Mouse (Mus musculus) hindbrain, postnatal 0 days (tissue): ENCODE data around the gene Cntn1. TPM values are rescaled to one million over a fixed set of nuclear protein-coding genes. Genes with fewer than 3 reads are reported as not detected.

Experiments used
- ATAC-seq: fragments of 200-750 bp; cut with Nextera tagmentation; 2 replicates; pipeline ENCODE4 v1.8.0; 2017; ENCODE audit warnings: mild to moderate bottlenecking, moderate TSS enrichment, moderate library complexity
- DNase-seq: peaks from one replicate; pipeline ENCODE4 v3.0.0-alpha.2; 2015; ENCODE audit warnings: low spot score
- H3K27ac ChIP-seq: fragments of 300-500 bp; sonication (generic); 2 replicates; pipeline ENCODE4 v1.5.1; 2014; ENCODE audit warnings: mild to moderate bottlenecking
- H3K27me3 ChIP-seq: fragments of 300-500 bp; sonication (generic); 2 replicates; pipeline ENCODE4 v1.6.1; 2014; ENCODE audit warnings: low read length, mixed read lengths; ENCODE audit not compliant: insufficient read depth
- H3K36me3 ChIP-seq: fragments of 300-500 bp; sonication (generic); 2 replicates; pipeline ENCODE4 v1.6.1; 2014; ENCODE audit warnings: low read length, mixed read lengths; ENCODE audit not compliant: insufficient read depth
- H3K4me1 ChIP-seq: fragments of 300-500 bp; sonication (generic); 2 replicates; pipeline ENCODE4 v1.6.1; 2014; ENCODE audit warnings: antibody characterized with exemption, low read length, mixed read lengths; ENCODE audit not compliant: insufficient read depth
- H3K4me2 ChIP-seq: fragments of 300-500 bp; sonication (generic); 2 replicates; pipeline ENCODE4 v1.6.1; 2014; ENCODE audit warnings: low read depth, mild to moderate bottlenecking, low read length, moderate library complexity, mixed read lengths
- H3K4me3 ChIP-seq: fragments of 300-500 bp; sonication (generic); 2 replicates; pipeline ENCODE4 v1.5.1; 2014; ENCODE audit warnings: low read length
- H3K9ac ChIP-seq: fragments of 300-500 bp; sonication (generic); replicated peaks from 2 replicates; pipeline ENCODE4 v1.6.1; 2014; ENCODE audit warnings: mild to moderate bottlenecking, low read length, moderate library complexity, mixed read lengths
- H3K9me3 ChIP-seq: fragments of 300-500 bp; sonication (generic); 2 replicates; pipeline ENCODE4 v1.6.1; 2016; ENCODE audit warnings: low read length, mixed read lengths
- CTCF ChIP-seq: IDR thresholded peaks from 2 replicates; pipeline ENCODE4 v1.5.1; 2016; ENCODE audit warnings: antibody characterized with exemption, control low read depth, low read depth
- WGBS: fragments of 180-500 bp; shearing (Covaris S2); extraction: QIAGEN DNeasy Blood & Tissue Kit; methylation state at CpG from one replicate; pipeline ENCODE4 v1.1.7; 2014; 5-methylcytosine and 5-hydroxymethylcytosine counted together
- polyA plus RNA-seq: library from polyadenylated mRNA; unstranded; fragments of >200 nt; fragmentation: Nextera tagmentation; extraction: Ambion mirVana; gene quantifications from 2 replicates; pipeline ENCODE4 v1.2.1, GENCODE M21; 2015
- total RNA-seq: library from RNA; depleted of rRNA; stranded (reverse); fragments of >200 nt; gene quantifications from 2 replicates; pipeline ENCODE4 v1.2.3, GENCODE M21; 2014; rRNA removed

The Cntn1 gene
- total RNA-seq (284 TPM in 2 replicates), polyA plus RNA-seq (159 and 166 TPM in 2 replicates)

DNA sequence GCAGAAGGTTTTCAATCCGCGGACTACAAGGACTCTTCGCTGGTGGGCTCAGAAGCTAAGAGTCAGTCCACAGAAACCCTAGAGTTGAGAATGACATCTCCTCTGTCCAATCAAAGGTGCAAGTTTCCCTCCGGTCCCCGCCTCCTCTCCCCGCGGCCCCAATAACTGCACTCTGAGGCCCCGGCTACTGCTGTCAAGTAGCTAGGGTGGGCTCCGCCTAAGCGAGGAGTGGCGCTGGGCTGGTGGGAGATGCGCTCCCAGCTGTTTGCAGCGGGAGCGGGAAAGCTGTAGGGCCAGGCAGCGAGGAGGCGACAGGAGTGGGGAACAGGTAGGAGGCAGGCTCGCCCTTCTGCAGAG is at the start of gene Cntn1:
Gene Cntn1 (plus strand): TSS at position 170 of the 357 bp plus-strand sequence.
- Histone ChIP-seq H3K4me3 (peak within 1 kb of the TSS; percentile 69), H3K36me3 (no peaks in the 10 kb centered on the region), H3K4me1 (no peaks in the 10 kb centered on the region; the same call in 1 of the 2 replicates), H3K9ac (peak within 1 kb of the TSS; percentile 82), H3K9me3 (no peaks in the 10 kb centered on the region), H3K27me3 (no peaks in the 10 kb centered on the region), H3K4me2 (peak within 1 kb of the TSS; percentile 72), H3K27ac (peak within 1 kb of the TSS; percentile 90)
- DNase-seq: peak; percentile 94
- under 1% methylated on average over 17 of the region's 17 CpGs for WGBS
- peak; percentile 36; the same call in 1 of the 2 replicates for TF ChIP-seq CTCF
- peak; percentile 96 for ATAC-seq

DNA sequence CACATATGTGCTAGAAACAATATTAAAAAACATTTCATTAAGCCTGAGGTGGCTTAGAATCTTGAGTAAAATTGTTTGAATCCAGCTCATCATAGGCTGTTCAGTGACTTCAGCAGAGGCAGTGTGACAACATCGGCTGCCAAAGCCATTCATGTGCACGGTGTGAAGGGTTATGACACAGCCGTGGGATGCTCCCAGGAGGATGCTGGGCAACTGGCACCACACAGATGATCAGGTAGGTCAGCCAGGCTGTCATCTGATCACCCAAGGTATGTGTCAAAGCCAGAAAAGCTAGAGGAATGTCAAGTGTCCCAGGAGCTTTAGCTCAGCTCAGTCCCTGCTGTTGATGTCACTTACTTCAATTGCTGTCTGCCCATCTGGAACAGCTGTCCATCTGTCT is 49.5 kb upstream of the Cntn1 start:
- no peak overlapping the region for H3K27ac ChIP-seq
- no peak for ATAC-seq
- DNase-seq: peak; percentile 27
- H3K9me3 ChIP-seq: no peaks in the 10 kb centered on the region
- 44% methylated on average over 3 of the region's 3 CpGs for WGBS
- H3K36me3 ChIP-seq: no peaks in the 10 kb centered on the region
- H3K4me3 ChIP-seq: no peak overlapping the region
- TF ChIP-seq CTCF: no peak
- H3K4me2 ChIP-seq: no peak overlapping the region
- H3K27me3 ChIP-seq: no peaks in the 10 kb centered on the region
- H3K4me1 ChIP-seq: no peaks in the 10 kb centered on the region
- no peak overlapping the region for H3K9ac ChIP-seq

DNA sequence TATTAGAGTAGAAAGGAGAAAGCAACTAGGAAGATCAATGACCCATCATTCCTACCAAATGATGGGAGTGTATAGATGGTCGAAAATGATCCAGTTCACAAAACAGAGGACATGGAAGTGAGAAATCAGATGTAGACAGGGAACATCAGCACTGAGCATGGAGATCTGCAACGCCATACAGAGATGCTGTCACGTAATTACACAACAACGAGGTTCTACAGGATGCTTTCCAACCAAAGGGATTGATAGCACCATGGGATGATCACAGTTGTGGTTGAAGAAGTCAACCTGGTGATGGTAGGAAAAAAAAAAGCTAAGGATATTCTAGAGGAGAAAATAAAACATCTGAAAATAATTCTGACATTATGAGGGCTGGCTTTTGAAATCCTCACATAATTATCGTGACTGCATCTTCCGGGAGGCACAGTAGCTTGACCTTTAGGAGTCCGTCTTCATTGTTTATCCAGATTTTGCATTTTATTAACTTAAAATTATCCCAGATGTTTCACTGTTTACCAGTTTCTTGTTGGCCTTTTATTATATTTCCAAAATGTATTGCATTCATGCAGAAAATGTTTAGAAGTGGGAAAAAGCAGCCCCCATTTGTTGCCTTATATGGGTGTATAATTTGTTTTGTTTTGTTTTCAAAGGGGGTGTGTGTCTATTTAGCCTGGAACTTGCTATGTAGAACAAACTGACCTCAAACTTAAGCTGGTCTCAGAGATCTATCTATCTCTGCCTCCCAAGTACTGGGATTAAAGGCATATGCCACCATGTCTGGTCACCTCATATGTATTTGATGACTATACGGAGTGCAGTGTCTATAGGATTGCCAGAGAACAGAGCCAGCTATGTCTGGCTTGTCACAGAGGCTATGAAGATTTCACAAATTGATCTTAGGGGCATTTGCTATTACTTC is 38.5 kb upstream of the Cntn1 start:
- Histone ChIP-seq H3K27me3 (no peaks in the 10 kb centered on the region), H3K9ac (no peak overlapping the region), H3K4me1 (no peaks in the 10 kb centered on the region), H3K4me2 (no peak overlapping the region), H3K27ac (no peak overlapping the region), H3K4me3 (no peak overlapping the region), H3K36me3 (no peaks in the 10 kb centered on the region), H3K9me3 (no peaks in the 10 kb centered on the region)
- WGBS: 90% methylated on average over 8 of the region's 8 CpGs
- TF ChIP-seq CTCF: no peak
- no peak for ATAC-seq
- no peak for DNase-seq

DNA sequence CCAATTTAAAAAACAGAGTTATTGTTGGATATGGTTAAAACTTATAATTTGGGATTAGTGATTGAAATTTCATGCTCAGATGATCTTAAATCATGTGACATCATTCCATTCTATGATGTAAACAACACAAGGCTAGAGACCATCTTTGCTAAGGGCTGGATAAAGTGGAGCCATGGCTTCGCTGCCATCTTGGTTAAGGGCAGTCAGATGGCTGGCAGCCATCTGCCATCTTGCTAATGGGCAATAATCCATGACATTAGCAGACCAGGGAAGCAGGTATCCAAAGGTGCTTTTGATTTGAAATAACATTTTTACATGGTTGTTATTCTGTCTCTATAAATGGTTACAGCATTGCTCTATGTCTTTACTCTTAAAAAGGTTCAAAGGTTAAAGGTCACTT is 16.9 kb upstream of the Cntn1 start:
- Histone ChIP-seq H3K9me3 (0 out of 2 replicates have a peak, but pooled peaks cover 3% of the 10 kb centered on the region), H3K4me2 (no peak overlapping the region), H3K36me3 (no peaks in the 10 kb centered on the region), H3K9ac (no peak overlapping the region), H3K4me3 (no peak overlapping the region), H3K27ac (no peak overlapping the region), H3K27me3 (no peaks in the 10 kb centered on the region), H3K4me1 (no peaks in the 10 kb centered on the region)
- DNase-seq (no peak), ATAC-seq (no peak)
- no peak for TF ChIP-seq CTCF
- 94% methylated on average over 1 of the region's 1 CpGs for WGBS

DNA sequence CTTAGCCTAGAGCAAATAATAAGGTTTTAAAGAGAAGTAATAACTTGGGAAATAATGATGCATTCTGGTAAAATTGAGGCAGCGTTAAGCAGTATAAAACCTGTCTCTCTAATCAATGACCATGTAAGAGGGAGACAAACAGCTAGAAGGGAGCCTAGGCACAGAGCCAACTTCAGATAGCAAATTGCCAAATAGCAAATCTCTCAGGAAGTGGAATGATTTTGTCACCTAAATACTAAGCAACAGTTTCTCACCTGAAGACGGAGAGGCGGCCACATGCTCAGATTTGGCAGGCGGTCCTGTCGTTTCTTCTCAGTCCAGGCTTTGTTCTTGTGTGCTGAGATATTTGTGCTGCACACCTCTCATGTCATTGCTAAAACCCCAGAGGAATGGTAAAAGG is 8.4 kb upstream of the Cntn1 start:
- Histone ChIP-seq H3K4me1 (no peaks in the 10 kb centered on the region), H3K27me3 (no peaks in the 10 kb centered on the region), H3K9me3 (no peaks in the 10 kb centered on the region), H3K27ac (no peak overlapping the region), H3K4me2 (no peak overlapping the region), H3K9ac (no peak overlapping the region), H3K36me3 (no peaks in the 10 kb centered on the region), H3K4me3 (no peak overlapping the region)
- no peak for ATAC-seq
- DNase-seq: peak; percentile 7
- no peak for TF ChIP-seq CTCF
- WGBS: 59% methylated on average over 5 of the region's 5 CpGs

DNA sequence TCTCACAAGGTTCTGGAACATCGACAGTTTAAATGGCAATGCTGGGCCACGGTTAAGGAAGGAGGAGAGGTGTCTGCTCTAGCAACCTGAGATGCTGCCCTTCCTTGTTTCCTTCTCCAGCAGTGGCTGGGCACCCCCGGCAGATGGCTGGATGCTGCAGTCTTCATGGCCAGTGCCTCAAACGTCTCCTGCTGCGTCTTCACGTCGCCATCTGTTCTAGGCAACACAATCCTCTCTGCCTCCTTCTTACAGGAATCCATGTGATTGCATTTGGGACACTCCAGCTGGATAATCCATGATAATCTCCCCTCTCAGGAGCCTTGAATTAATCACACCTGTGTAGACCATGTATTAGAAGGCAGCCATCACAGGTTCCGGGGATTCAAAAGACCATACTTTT is 4.9 kb upstream of the Cntn1 start:
- DNase-seq (peak; percentile 52), ATAC-seq (no peak)
- no peak for TF ChIP-seq CTCF
- no peaks in the 10 kb centered on the region for H3K36me3 ChIP-seq
- WGBS: 75% methylated on average over 8 of the region's 8 CpGs
- H3K27me3 ChIP-seq: no peaks in the 10 kb centered on the region
- no peak overlapping the region for H3K27ac ChIP-seq
- no peaks in the 10 kb centered on the region for H3K4me1 ChIP-seq
- H3K9me3 ChIP-seq: no peaks in the 10 kb centered on the region
- H3K4me2 ChIP-seq: no peak overlapping the region
- H3K4me3 ChIP-seq: no peak overlapping the region
- no peak overlapping the region for H3K9ac ChIP-seq

DNA sequence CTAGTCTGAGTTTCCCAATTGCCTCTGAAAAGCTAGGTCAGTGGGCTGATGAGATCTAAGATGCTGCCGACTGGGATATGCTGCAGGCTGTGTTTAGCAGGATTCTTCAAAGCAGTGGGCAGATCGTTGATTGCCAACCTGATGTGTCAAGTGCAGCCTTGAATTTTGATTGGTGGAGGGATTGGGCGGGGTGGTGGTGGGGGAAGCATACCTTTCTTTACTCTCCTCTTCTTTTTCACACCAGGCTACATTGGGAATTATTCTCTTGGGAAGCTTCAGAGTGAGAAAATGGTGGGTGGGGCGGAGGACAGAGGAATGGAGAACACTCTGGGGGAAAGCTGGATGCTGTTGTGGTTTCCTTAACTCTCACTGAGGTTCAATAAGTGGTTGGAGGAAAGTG is 2.9 kb upstream of the Cntn1 start:
- ATAC-seq (no peak), DNase-seq (no peak)
- Histone ChIP-seq H3K4me1 (no peaks in the 10 kb centered on the region), H3K36me3 (no peaks in the 10 kb centered on the region), H3K27me3 (no peaks in the 10 kb centered on the region), H3K27ac (no peak overlapping the region), H3K9me3 (no peaks in the 10 kb centered on the region), H3K4me3 (no peak overlapping the region), H3K4me2 (no peak overlapping the region), H3K9ac (no peak overlapping the region)
- TF ChIP-seq CTCF: no peak
- WGBS: 74% methylated on average over 4 of the region's 4 CpGs
